Mouse (Mus musculus) cortical plate, adult 2 months (tissue): ENCODE measurements around the gene Socs5.

Experiments used
- CTCF ChIP-seq: fragments of 200-500 bp; IDR thresholded peaks from 2 replicates; pipeline ENCODE4 v1.5.1; 2011; ENCODE audit warnings: mild to moderate bottlenecking, control low read depth, low read length; ENCODE audit not compliant: insufficient read depth; ENCODE audit errors: extremely low read depth
- POLR2A ChIP-seq: fragments of 200-500 bp; IDR thresholded peaks from 2 replicates; pipeline ENCODE4 v1.6.1; 2011; ENCODE audit warnings: mild to moderate bottlenecking, low read length, control low read depth; ENCODE audit not compliant: insufficient read depth; ENCODE audit errors: extremely low read depth

DNA sequence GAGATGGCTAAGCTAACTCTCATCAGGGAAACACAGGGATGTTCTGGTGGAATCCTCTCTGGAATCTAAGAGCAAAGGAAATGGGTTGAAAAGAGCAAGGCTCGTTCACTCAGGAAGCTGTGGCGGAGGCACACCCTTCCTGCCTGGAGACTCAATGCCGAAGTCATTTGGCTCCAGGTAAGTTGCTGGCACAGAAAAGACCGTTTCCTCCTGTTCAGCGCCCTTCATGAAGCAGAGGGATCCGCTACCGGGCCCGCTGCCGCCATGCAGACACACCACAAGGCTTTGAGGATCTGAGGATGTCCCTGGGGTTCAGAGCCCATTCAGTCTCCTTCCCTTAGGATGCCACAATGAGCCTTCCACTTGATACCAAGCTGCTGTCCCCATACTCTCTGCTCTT, 44.8 kb upstream of the Socs5 start:
- TF ChIP-seq CTCF (no peak), POLR2A (no peak)
